Mouse (Mus musculus) MEL (cell line): Measurements from ENCODE around the gene Limch1.

Experiments
- CTCF ChIP-seq, 3 experiments: IDR thresholded peaks in 2 of 3; conservative IDR thresholded peaks in 1 of 3; 2 replicates each; pipeline ENCODE4 v1.5.1; 2011 to 2012; ENCODE audit warnings: low read length in 3 of 3, low read depth in 2 of 3, mild to moderate bottlenecking in 2 of 3, improper control_type of control experiment in 1 of 3, inconsistent platforms in 1 of 3, mixed read lengths in 1 of 3, moderate library complexity in 1 of 3; ENCODE audit not compliant: control insufficient read depth in 1 of 3, insufficient read depth in 1 of 3, poor library complexity in 1 of 3, severe bottlenecking in 1 of 3
- POLR2A ChIP-seq, 2 experiments: IDR thresholded peaks; 2 replicates each; pipeline ENCODE4 v1.6.1; 2011 to 2012; ENCODE audit warnings: low read length in 2 of 2, mild to moderate bottlenecking in 2 of 2, control low read depth in 1 of 2, improper control_type of control experiment in 1 of 2, low read depth in 1 of 2, moderate library complexity in 1 of 2; ENCODE audit not compliant: control insufficient read depth in 1 of 2, insufficient read depth in 1 of 2, poor library complexity in 1 of 2

DNA sequence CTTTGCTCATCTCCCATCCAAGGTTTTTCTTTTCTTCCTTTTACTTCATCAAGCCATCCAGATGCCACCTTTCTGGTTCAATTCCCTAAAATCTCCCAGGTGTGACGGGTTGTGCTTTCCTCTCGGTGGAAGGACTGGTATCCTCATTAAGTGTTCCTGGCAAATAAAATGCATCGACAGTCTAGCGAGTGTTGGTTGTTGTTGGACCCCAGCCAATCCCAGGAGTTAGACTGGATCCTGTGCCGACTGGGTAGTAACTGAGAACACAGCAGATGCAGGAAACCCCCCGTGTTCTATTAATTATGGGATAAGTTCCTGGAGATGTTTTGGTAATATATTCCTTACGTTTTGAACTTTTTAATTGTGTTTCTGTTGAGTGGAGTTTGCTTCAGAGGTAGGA is 197.9 kb downstream of the Limch1 start:
- no peak for TF ChIP-seq POLR2A (IDR thresholded peaks at IDR 0.05; ENCODE audit: control insufficient read depth in 1 of 2, insufficient read depth in 1 of 2, low read depth in 1 of 2, low read length in 2 of 2, poor library complexity in 1 of 2)
- no peak for TF ChIP-seq CTCF (IDR thresholded peaks at IDR 0.05 in 2 of 3, conservative IDR thresholded peaks at IDR 0.05 in 1 of 3; ENCODE audit: control insufficient read depth in 1 of 3, insufficient read depth in 1 of 3, low read depth in 2 of 3, low read length in 3 of 3, poor library complexity in 1 of 3, severe bottlenecking in 1 of 3)
